Mouse (Mus musculus): ENCODE results near the gene Efcab7. TPM values are rescaled to one million over a fixed set of nuclear protein-coding genes. Genes with fewer than 3 reads are reported as not detected.

The Efcab7 gene
- polyA plus RNA-seq, 1 experiment = 0.94 TPM

DNA sequence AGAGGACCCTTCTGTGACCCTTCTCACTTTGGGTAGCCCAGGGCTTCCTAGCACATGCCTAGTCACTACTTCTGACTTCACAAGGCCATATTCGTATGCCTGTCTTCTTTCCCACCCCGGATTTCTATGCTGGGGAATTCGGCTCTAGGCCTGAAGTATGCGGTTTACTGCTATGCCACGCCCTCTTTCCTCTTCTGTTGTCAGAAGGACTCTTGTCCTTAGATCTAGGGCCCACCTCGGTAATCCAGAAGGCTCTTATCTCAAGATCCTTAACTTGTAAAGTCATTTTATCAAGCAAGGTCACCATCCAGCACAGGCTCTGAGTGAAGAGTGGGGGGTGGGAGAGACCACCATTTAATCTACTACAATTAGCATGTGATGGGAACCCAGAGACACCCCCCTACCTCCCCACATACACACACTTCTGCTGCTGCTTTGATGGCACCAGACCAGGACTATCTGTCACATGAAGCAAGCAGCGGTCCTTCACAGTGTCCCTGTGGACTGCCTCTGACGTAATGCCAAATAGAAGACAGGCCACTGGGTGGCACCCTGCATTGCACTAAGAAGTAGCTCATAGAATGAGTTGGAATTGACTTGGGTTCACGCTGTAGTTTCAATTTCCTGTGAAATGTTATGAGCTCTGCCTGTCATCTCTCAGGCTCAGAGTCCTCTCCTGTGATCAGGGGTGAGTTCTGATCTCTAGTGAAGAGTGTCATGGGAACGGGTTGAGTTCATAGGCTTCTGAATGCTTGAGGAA lies 112.8 kb downstream of the Efcab7 start:
- 20% methylated on average over 10 of the region's 10 CpGs for WGBS
- peak; percentile 19 for DNase-seq (ENCODE audit: low read depth, low spot score)

DNA sequence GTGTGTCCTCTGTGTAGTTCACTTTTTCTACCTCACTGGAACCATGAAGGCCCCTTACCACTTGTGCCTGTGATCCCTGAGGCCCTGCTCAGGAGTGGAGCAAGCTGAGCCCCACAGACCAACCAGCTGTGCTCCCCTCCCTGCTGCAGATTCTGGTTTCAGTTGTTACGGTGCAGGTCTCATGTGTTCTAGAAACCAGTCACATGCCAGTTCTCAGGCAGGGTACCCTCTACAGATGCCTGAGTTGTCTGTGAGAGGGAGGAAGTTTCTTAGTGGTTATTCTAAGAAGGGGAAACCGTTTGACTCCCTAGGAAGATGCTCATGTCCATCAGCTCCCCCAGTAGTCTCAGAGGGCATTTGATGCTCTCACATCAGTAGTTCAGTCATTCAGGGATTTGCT lies 115.6 kb downstream of the Efcab7 start:
- no peak for DNase-seq (ENCODE audit: low read depth, low spot score)
- WGBS = 73% methylated on average over 2 of the region's 2 CpGs

DNA sequence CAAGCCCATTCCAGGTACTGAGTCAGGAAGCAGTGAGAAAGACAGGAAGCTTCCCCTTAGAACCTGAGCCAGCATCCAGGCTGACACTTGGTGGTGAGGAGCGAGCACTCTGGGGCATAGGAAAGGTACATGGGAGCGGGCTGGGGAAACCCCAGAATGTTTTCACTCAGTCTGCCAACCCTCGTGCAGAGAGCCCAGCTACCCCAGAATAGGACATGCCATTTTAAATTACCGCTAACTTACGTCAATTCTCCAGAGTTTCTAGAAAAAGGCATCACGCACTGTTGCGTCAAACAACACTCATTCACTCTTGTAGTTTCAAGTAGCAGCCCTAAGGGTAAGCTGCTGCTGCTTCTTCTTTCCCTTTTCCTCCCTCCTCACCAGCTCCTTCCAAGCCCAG lies 116.0 kb downstream of the Efcab7 start:
- 90% methylated on average over 7 of the region's 7 CpGs for WGBS
- DNase-seq (ENCODE audit: low read depth, low spot score) = no peak

DNA sequence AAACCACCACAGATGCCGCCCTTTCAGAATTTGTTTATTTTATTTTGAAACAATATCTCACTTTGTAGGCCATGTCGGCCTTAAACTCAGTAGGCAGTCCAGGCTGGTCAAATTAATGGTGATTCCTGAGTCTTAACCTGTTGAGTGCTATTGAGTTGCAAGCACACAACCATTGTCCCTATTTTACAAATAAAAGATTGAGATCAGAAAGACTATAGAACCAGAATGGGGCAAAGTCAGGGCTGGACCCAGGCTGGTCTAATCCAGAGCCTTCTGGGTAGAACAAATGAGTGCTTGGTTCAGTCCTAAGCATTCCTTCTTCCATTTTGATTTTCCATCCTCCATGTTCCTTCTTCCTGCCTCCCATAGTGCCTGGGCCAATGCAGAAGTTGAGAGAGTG lies 117.5 kb downstream of the Efcab7 start:
- 95% methylated on average over 2 of the region's 2 CpGs for WGBS
- no peak for DNase-seq (ENCODE audit: low read depth, low spot score)

DNA sequence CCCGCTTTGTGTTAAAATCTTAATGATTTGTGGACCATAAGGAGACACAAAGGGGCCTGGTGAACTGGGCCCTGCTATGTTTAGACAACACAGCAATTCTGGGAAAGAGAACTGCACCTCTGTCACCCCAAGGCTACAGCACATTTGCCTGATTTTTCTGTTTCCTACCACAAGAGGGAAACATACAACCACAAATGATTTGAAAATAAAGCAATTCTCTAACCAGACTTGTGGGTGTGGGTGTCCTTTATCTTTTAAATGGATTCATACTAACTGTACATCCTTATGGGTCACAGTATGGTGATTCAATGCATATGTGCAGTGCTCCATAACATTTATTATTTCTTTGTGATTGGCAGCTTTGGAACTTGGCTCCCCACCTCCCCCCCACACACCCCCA lies 118.2 kb downstream of the Efcab7 start:
- 73% methylated on average over 1 of the region's 1 CpGs for WGBS
- DNase-seq (ENCODE audit: low read depth, low spot score) = no peak

DNA sequence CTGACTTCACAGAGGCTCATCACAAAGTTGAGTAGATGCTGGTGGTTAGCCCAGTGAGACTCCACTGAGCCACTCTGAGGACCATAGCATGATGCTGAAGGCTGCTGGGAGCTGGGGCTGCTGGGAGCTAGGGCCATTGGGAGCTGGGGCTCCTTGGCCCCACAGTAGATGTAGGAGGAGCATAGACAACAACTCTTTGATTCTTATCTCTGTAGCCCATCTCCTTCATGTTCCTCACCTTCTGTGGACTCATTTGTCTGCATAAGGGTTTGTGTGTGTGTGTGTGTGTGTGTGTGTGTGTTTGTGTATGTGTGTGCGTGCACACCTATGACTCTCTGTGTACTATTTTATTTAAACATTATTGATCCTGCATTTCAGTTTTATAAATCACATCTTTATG lies 118.9 kb downstream of the Efcab7 start:
- WGBS = 92% methylated on average over 1 of the region's 1 CpGs
- DNase-seq (ENCODE audit: low read depth, low spot score) = no peak

DNA sequence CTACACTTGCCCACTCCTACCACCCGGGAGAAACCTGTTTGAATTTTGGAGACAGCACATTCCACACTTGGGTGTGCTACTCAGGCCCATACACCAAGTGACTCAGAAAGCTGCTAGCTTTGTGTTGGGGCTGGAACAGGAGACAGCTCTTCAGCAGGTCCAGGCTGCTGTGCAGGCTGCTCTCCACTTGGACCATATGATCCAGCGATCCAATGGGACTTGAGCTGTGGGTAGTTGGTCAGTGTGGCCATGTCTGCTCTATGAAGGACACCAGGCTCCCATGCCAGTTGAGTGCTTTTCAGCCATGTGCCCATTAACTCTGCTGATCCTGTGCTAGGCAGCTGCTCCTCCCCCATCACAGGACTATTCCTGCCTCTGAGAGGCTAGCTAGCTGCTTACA lies 124.9 kb downstream of the Efcab7 start:
- 76% methylated on average over 2 of the region's 2 CpGs for WGBS
- DNase-seq (ENCODE audit: low read depth, low spot score) = no peak

DNA sequence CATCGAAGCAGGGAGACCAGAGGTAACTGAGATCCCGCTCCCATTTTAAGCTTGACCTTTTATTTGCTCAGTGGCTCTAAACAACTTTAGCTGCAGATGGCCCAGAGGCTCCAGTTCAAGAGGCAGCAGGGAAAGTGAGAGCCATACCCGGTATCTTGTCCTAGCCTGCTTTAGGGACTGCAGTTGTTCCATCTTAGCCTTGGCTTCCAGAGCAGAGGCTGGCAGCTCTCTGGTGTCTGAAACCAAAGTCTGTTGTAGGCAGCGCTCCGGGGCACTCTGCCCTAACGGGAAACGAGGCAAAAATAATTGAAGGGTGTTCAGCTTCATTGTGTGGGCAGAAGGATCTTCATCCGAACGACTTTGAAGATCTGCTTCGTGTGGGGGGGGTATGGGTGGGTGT lies 126.4 kb downstream of the Efcab7 start:
- 91% methylated on average over 10 of the region's 10 CpGs for WGBS

DNA sequence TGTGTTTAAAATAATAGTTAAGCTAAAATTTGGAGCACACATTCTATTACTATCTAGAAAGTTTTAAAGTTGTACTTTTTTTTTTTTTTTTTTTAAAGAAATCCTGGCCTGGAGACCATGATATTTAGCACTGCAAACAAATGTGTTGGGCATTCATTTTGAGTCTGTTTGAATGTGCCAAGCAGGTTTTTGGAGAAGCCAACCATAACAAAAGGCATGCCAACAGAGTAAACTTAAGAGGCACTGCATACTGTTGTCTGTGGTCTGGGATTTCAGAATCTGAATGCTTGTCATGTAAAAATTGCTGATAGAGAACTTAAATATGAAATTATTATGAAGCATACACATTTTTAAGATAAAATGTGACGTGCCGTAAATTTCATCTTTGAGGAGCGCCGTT lies 128.2 kb downstream of the Efcab7 start:
- DNase-seq (ENCODE audit: low read depth, low spot score) = no peak
- 94% methylated on average over 4 of the region's 4 CpGs for WGBS

More for the DNA sequence above, 126.4 kb downstream of the Efcab7 start:
- no peak for DNase-seq (ENCODE audit: low read depth, low spot score)

DNA sequence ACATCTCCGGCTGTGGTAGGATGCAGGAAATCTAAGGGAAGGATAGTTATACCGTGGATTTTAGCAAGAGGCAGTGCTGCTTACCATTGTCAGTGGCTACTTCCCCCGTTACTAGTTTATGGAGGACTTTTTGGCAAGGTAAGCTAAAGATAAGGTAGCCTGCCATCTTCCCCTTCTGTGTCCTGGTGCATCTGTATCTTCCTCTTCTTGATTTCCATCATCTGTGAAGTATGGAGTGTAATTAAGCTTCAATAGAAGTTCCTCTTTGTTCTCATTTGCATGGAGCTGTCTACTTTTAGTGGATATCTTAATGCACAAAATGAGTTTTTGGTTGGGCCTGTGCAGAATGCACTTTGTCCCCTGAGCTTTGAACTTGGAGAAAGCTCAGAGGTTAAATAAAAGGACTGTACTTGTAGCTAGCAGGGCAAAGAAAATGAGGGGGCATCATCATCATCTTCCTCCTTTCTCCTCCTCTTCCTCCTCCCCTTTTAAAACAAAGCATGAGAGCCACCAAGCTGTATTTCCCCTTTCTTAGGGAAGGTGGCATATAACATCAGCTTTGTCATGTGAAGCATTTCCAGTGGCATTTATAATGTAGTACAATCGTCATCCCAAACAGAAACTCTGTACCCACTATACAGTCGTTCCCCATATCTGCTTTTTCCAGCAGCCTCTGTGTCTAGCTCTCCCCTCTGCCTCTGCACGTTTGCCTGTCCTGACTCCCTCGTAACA lies 129.3 kb downstream of the Efcab7 start:
- WGBS = 67% methylated on average over 7 of the region's 7 CpGs
- DNase-seq (ENCODE audit: low read depth, low spot score) = no peak

DNA sequence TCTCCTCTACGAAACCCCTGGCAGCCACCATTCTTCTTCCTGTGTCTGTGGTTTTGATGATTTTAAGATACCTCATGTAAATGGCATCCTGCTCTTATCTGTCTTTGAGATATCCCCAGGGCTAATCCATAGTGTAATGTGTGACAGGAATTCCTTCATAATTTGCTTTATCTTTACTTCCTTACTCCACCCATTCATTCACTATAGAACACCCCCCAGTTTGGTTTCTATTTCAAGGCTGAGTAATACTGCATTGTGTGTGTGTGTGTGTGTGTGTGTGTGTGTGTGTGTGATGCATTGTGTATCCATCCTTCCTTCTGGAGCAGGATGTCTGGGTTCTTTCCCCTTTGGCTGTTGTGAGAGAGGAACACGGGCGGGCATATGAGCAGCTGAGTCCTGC lies 130.3 kb downstream of the Efcab7 start:
- 83% methylated on average over 3 of the region's 3 CpGs for WGBS
- DNase-seq (ENCODE audit: low read depth, low spot score) = no peak

Other genes starting within 250 kb of the Efcab7 start
- 0.32 and 0.53 TPM in 2 replicates for gene Foxd3, start 172.9 kb upstream of the Efcab7 start, polyA plus RNA-seq (2012; rRNA removed)
- 4.6 and 5.2 TPM in 2 replicates for gene Alg6, start 113.5 kb upstream of the Efcab7 start, polyA plus RNA-seq (2012; rRNA removed)
- 20.5 and 31.8 TPM in 2 replicates for gene Pgm1, start 100.2 kb downstream of the Efcab7 start, polyA plus RNA-seq (2012; rRNA removed)
- 0.57 and 0.82 TPM in 2 replicates for gene Itgb3bp, start 100.6 kb downstream of the Efcab7 start, polyA plus RNA-seq (2012; rRNA removed)

All from large intestine, adult 2 months (tissue).